Mouse (Mus musculus): ENCODE measurements around the gene Rtf1. TPM values are rescaled to one million over a fixed set of nuclear protein-coding genes. Genes with fewer than 3 reads are reported as not detected.
"Not testable (repeated sequence)": the region's sequence is repeated elsewhere in the genome, so short reads cannot be mapped to it uniquely, and the experiment has no call there.

Gene Rtf1
- 24.4 and 27.0 TPM in 2 replicates for total RNA-seq (2014; rRNA removed)
- polyA plus RNA-seq (2015; fragmentation: Nextera tagmentation; extraction: Ambion mirVana), result 58.3 and 76.3 TPM in 2 replicates

- peak within 1 kb of the TSS; percentile 83 for H3K4me2 ChIP-seq (ENCODE audit: low read depth, low read length, poor library complexity, severe bottlenecking)
- H3K9ac ChIP-seq (replicated peaks; ENCODE audit: low read length, poor library complexity, severe bottlenecking), result peak within 1 kb of the TSS; percentile 97
- H3K4me3 ChIP-seq (ENCODE audit: low read depth, low read length), result peak within 1 kb of the TSS; percentile 100
- no peaks in the 10 kb centered on the region for H3K9me3 ChIP-seq (ENCODE audit: low read length)
- TF ChIP-seq CTCF (IDR thresholded peaks at IDR 0.05), result no peak
- WGBS, result 2% methylated on average over 35 of the region's 58 CpGs
- H3K27me3 ChIP-seq (ENCODE audit: insufficient read depth, low read length), result no peaks in the 10 kb centered on the region
- H3K27ac ChIP-seq (ENCODE audit: low read depth, low read length), result peak within 1 kb of the TSS; percentile 68
- ATAC-seq (ENCODE audit: low FRiP score), result peak; percentile 96
- H3K36me3 ChIP-seq (ENCODE audit: insufficient read depth, low read length), result no peaks in the 10 kb centered on the region
- no peaks in the 10 kb centered on the region for H3K4me1 ChIP-seq (ENCODE audit: insufficient read depth, low read length)
- peak; percentile 92 for DNase-seq (ENCODE audit: low spot score)
These were observed at the start of gene Rtf1 for GRCm38 (mm10) chr2:119674525-119675214. Gene Rtf1 (plus strand): TSS chr2:119675068.

GRCm38 (mm10) chr2:119636781-119637180, 38.1 kb upstream of the Rtf1 start:
- H3K36me3 ChIP-seq (ENCODE audit: insufficient read depth, low read length), result no peaks in the 10 kb centered on the region
- H3K9ac ChIP-seq (replicated peaks; ENCODE audit: low read length, poor library complexity, severe bottlenecking), result no peak overlapping the region
- peak; percentile 10; the same call in 1 of the 2 replicates for TF ChIP-seq CTCF (IDR thresholded peaks at IDR 0.05)
- no peaks in the 10 kb centered on the region for H3K9me3 ChIP-seq (ENCODE audit: low read length)
- ATAC-seq (ENCODE audit: low FRiP score) (no peak), DNase-seq (ENCODE audit: low spot score) (peak; percentile 24)
- no peak overlapping the region for H3K4me3 ChIP-seq (ENCODE audit: low read depth, low read length)
- WGBS, result 76% methylated on average over 1 of the region's 1 CpGs
- H3K4me1 ChIP-seq (ENCODE audit: insufficient read depth, low read length), result no peaks in the 10 kb centered on the region
- no peak overlapping the region for H3K27ac ChIP-seq (ENCODE audit: low read depth, low read length)
- no peaks in the 10 kb centered on the region for H3K27me3 ChIP-seq (ENCODE audit: insufficient read depth, low read length)
- H3K4me2 ChIP-seq (ENCODE audit: low read depth, low read length, poor library complexity, severe bottlenecking), result no peak overlapping the region

- no peak overlapping the region for H3K27ac ChIP-seq (ENCODE audit: low read depth, low read length)
- no peak for TF ChIP-seq CTCF (IDR thresholded peaks at IDR 0.05)
These were observed 33.5 kb upstream of the Rtf1 start for GRCm38 (mm10) chr2:119641214-119641912.

GRCm38 (mm10) chr2:119644254-119644653, 30.6 kb upstream of the Rtf1 start:
- 90% methylated on average over 5 of the region's 5 CpGs for WGBS
- Histone ChIP-seq H3K4me3 (ENCODE audit: low read depth, low read length) (no peak overlapping the region), H3K27ac (ENCODE audit: low read depth, low read length) (no peak overlapping the region), H3K9ac (replicated peaks; ENCODE audit: low read length, poor library complexity, severe bottlenecking) (no peak overlapping the region), H3K4me1 (ENCODE audit: insufficient read depth, low read length) (no peaks in the 10 kb centered on the region), H3K27me3 (ENCODE audit: insufficient read depth, low read length) (no peaks in the 10 kb centered on the region), H3K36me3 (ENCODE audit: insufficient read depth, low read length) (peaks cover 7% of the 10 kb centered on the region; the same call in 1 of the 2 replicates), H3K4me2 (ENCODE audit: low read depth, low read length, poor library complexity, severe bottlenecking) (no peak overlapping the region), H3K9me3 (ENCODE audit: low read length) (no peaks in the 10 kb centered on the region)
- no peak for ATAC-seq (ENCODE audit: low FRiP score)
- no peak for TF ChIP-seq CTCF (IDR thresholded peaks at IDR 0.05)
- DNase-seq (ENCODE audit: low spot score), result no peak

More at GRCm38 (mm10) chr2:119641214-119641912, 33.5 kb upstream of the Rtf1 start:
- DNase-seq (ENCODE audit: low spot score), result no peak
- Histone ChIP-seq H3K9ac (replicated peaks; ENCODE audit: low read length, poor library complexity, severe bottlenecking) (no peak overlapping the region), H3K9me3 (ENCODE audit: low read length) (no peaks in the 10 kb centered on the region), H3K27me3 (ENCODE audit: insufficient read depth, low read length) (no peaks in the 10 kb centered on the region), H3K36me3 (ENCODE audit: insufficient read depth, low read length) (0 out of 2 replicates have a peak, but pooled peaks cover 2% of the 10 kb centered on the region), H3K4me2 (ENCODE audit: low read depth, low read length, poor library complexity, severe bottlenecking) (no peak overlapping the region), H3K4me1 (ENCODE audit: insufficient read depth, low read length) (no peaks in the 10 kb centered on the region), H3K4me3 (ENCODE audit: low read depth, low read length) (no peak overlapping the region)
- WGBS, result 97% methylated on average over 5 of the region's 5 CpGs
- no peak for ATAC-seq (ENCODE audit: low FRiP score)

GRCm38 (mm10) chr2:119662220-119663182, 12.4 kb upstream of the Rtf1 start, which contains the start of gene Ndufaf1:
Gene Ndufaf1 (minus strand): TSS chr2:119662827.
- TF ChIP-seq CTCF (IDR thresholded peaks at IDR 0.05), result no peak
- ATAC-seq (ENCODE audit: low FRiP score) (peak; percentile 84), DNase-seq (ENCODE audit: low spot score) (peak; percentile 84)
- Histone ChIP-seq H3K9ac (replicated peaks; ENCODE audit: low read length, poor library complexity, severe bottlenecking) (peak within 1 kb of the TSS; percentile 69), H3K9me3 (ENCODE audit: low read length) (no peaks in the 10 kb centered on the region), H3K27me3 (ENCODE audit: insufficient read depth, low read length) (no peaks in the 10 kb centered on the region), H3K4me3 (ENCODE audit: low read depth, low read length) (peak within 1 kb of the TSS; percentile 59), H3K4me1 (ENCODE audit: insufficient read depth, low read length) (peaks cover 5% of the 10 kb centered on the region; the same call in 1 of the 2 replicates), H3K4me2 (ENCODE audit: low read depth, low read length, poor library complexity, severe bottlenecking) (peak within 1 kb of the TSS; percentile 78), H3K27ac (ENCODE audit: low read depth, low read length) (no peak within 1 kb of the TSS), H3K36me3 (ENCODE audit: insufficient read depth, low read length) (peaks cover 14% of the 10 kb centered on the region)
- WGBS, result 2% methylated on average over 44 of the region's 44 CpGs

GRCm38 (mm10) chr2:119665744-119666143, 9.1 kb upstream of the Rtf1 start:
- H3K4me1 ChIP-seq (ENCODE audit: insufficient read depth, low read length); H3K27me3 ChIP-seq (ENCODE audit: insufficient read depth, low read length); H3K4me3 ChIP-seq (ENCODE audit: low read depth, low read length); ATAC-seq (ENCODE audit: low FRiP score); H3K9ac ChIP-seq (replicated peaks; ENCODE audit: low read length, poor library complexity, severe bottlenecking); H3K27ac ChIP-seq (ENCODE audit: low read depth, low read length); H3K36me3 ChIP-seq (ENCODE audit: insufficient read depth, low read length); DNase-seq (ENCODE audit: low spot score); H3K4me2 ChIP-seq (ENCODE audit: low read depth, low read length, poor library complexity, severe bottlenecking); H3K9me3 ChIP-seq (ENCODE audit: low read length): not testable (repeated sequence)
- WGBS, result 84% methylated on average over 20 of the region's 23 CpGs
